Mouse (Mus musculus): ENCODE measurements around the gene Sirt1. TPM values are rescaled to one million over a fixed set of nuclear protein-coding genes. Genes with fewer than 3 reads are reported as not detected.
"Not testable (repeated sequence)": the region's sequence is repeated elsewhere in the genome, so short reads cannot be mapped to it uniquely, and the experiment has no call there.

Sirt1 gene
- total and polyA plus RNA-seq, 3 experiments = 11.5 to 24.7 (median 17.4) TPM

DNA sequence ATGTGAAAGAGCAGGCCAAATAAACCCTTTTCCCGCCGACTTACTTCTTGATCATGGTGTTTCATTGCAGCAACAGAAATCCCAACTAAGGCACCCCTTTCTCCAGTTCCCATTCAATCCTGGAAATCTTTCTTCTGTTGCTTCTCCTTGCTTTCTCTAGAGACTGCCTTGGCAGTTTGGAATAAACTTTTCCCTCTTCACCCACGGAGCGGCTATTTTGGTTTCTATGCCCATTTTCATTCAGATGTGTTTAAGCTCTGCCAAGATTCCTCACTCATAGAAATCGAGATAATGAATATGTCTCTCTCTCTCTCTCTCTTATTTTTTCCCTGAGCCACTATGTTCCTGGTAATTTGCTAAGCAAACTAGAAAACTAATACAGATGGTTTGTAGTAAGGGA is 29.4 kb downstream of the Sirt1 start:
- Histone ChIP-seq H3K79me2 (replicated peaks; ENCODE audit: control insufficient read depth, extremely low read depth, insufficient read depth, poor library complexity, severe bottlenecking) (no peaks in the 10 kb centered on the region), H3K4me1 (ENCODE audit: control insufficient read depth in 1 of 2, insufficient read depth in 2 of 2) (peaks cover 3 to 5% of the 10 kb centered on the region in 2 experiments; a peak in 2 of 4 replicates), H3K27ac (ENCODE audit: insufficient read depth, low read depth) (no peak overlapping the region), H3K4me2 (ENCODE audit: insufficient read depth, low read depth, poor library complexity, severe bottlenecking) (no peak overlapping the region), H3K9me3 (replicated peaks; ENCODE audit: low read length) (peaks cover 10% of the 10 kb centered on the region), H3K4me3 (replicated peaks in 1 of 3; ENCODE audit: low read depth in 2 of 3, low read length in 2 of 3, poor library complexity in 1 of 3) (no peak overlapping the region), H3K27me3 (replicated peaks) (no peaks in the 10 kb centered on the region), H3K36me3 (replicated peaks in 1 of 2; ENCODE audit: control insufficient read depth in 1 of 2, insufficient read depth in 1 of 2, low read length in 1 of 2) (no peaks in the 10 kb centered on the region), H3K9ac (ENCODE audit: insufficient read depth, low read depth) (no peak overlapping the region)
- TF ChIP-seq USF2 (conservative IDR thresholded peaks at IDR 0.05; ENCODE audit: low read depth, low read length) (no peak), MAFK (IDR thresholded peaks at IDR 0.05; ENCODE audit: insufficient replicate concordance, low read length) (no peak), POLR2AphosphoS2 (IDR thresholded peaks at IDR 0.05; ENCODE audit: low read depth, low read length) (no peak), CTCF (conservative IDR thresholded peaks at IDR 0.05 in 1 of 2, IDR thresholded peaks at IDR 0.05 in 1 of 2; ENCODE audit: low read depth in 2 of 2, low read length in 2 of 2) (no peak), BHLHE40 (IDR thresholded peaks at IDR 0.05; ENCODE audit: low read depth, low read length) (no peak), MYC (IDR thresholded peaks at IDR 0.05; ENCODE audit: low read depth, low read length) (no peak), NELFE (IDR thresholded peaks at IDR 0.05; ENCODE audit: low read depth, low read length) (no peak), JUND (conservative IDR thresholded peaks at IDR 0.05; ENCODE audit: low read depth, low read length) (no peak), POLR2A (IDR thresholded peaks at IDR 0.05; ENCODE audit: low read depth, low read length) (no peak), NRF1 (IDR thresholded peaks at IDR 0.05; ENCODE audit: low read depth, low read length) (no peak), RAD21 (IDR thresholded peaks at IDR 0.05; ENCODE audit: low read depth, low read length) (no peak), UBTF (IDR thresholded peaks at IDR 0.05; ENCODE audit: low read depth, low read length) (no peak)
- no peak for DNase-seq (ENCODE audit: extremely low read depth)
- dilution Hi-C loops (cut with MboI; ENCODE audit: extremely low pct_ligation_motif_present, extremely low pct_unique_long_range_greater_than_20kb, low sequenced_read_pairs) = no loop called here
- in situ Hi-C loops (cut with MboI; ENCODE audit: low pct_ligation_motif_present, low pct_unique_long_range_greater_than_20kb, low sequenced_read_pairs) = no loop called here

DNA sequence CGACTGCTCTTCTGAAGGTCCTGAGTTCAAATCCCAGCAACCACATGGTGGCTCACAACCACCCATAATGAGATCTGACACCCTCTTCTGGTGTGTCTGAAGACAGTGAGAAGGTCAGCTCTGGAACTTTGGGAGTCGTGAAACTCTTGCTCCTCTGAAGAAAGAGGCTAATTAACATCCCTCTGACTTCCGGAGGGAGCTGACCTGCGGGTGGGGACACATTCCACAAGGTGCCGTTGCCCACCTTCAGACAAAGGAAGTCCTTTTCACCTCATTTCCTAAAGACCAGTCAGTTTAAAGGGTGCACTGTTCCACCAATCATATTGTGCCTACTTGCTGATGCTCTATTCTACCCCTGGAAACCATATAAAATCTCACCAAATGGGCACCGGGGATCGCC is 30.4 kb downstream of the Sirt1 start:
- H3K4me3 ChIP-seq (replicated peaks in 1 of 3; ENCODE audit: low read depth in 2 of 3, low read length in 2 of 3, poor library complexity in 1 of 3); in situ Hi-C loops (cut with MboI; ENCODE audit: low pct_ligation_motif_present, low pct_unique_long_range_greater_than_20kb, low sequenced_read_pairs); DNase-seq (ENCODE audit: extremely low read depth); H3K36me3 ChIP-seq (replicated peaks in 1 of 2; ENCODE audit: control insufficient read depth in 1 of 2, insufficient read depth in 1 of 2, low read length in 1 of 2); dilution Hi-C loops (cut with MboI; ENCODE audit: extremely low pct_ligation_motif_present, extremely low pct_unique_long_range_greater_than_20kb, low sequenced_read_pairs); H3K4me1 ChIP-seq (ENCODE audit: control insufficient read depth in 1 of 2, insufficient read depth in 2 of 2); H3K79me2 ChIP-seq (replicated peaks; ENCODE audit: control insufficient read depth, extremely low read depth, insufficient read depth, poor library complexity, severe bottlenecking); H3K9me3 ChIP-seq (replicated peaks; ENCODE audit: low read length); H3K27me3 ChIP-seq (replicated peaks); H3K4me2 ChIP-seq (ENCODE audit: insufficient read depth, low read depth, poor library complexity, severe bottlenecking); H3K27ac ChIP-seq (ENCODE audit: insufficient read depth, low read depth); H3K9ac ChIP-seq (ENCODE audit: insufficient read depth, low read depth): not testable (repeated sequence)

DNA sequence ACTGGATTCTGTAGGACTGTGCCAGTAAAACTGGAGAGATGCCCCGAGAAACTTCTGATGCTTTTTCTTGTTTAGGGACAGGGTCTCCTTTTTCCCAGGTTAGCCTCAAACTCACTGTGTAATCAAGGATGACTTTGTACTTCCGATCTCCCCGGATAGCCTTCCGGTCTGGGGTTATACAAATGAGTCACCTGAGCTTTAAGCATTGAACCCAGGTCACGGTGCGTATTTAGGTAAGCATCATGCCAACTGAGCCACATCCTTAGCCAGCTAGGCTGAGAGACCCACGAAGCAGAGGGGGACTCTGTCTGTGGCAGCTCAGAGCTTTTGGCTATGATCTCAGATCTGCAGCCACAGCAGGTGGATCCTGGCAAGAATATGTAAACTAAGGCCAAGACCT is 30.8 kb downstream of the Sirt1 start:
- in situ Hi-C loops (cut with MboI; ENCODE audit: low pct_ligation_motif_present, low pct_unique_long_range_greater_than_20kb, low sequenced_read_pairs) = no loop called here
- dilution Hi-C loops (cut with MboI; ENCODE audit: extremely low pct_ligation_motif_present, extremely low pct_unique_long_range_greater_than_20kb, low sequenced_read_pairs) = no loop called here
- H3K79me2 ChIP-seq (replicated peaks; ENCODE audit: control insufficient read depth, extremely low read depth, insufficient read depth, poor library complexity, severe bottlenecking) = no peaks in the 10 kb centered on the region
- H3K9ac ChIP-seq (ENCODE audit: insufficient read depth, low read depth) = no peak overlapping the region
- no peaks in the 10 kb centered on the region for H3K27me3 ChIP-seq (replicated peaks)
- TF ChIP-seq ETS1 (conservative IDR thresholded peaks at IDR 0.05; ENCODE audit: low read depth, low read length) (no peak), NELFE (IDR thresholded peaks at IDR 0.05; ENCODE audit: low read depth, low read length) (no peak), ZC3H11A (IDR thresholded peaks at IDR 0.05; ENCODE audit: low read depth, low read length) (no peak)
- DNase-seq (ENCODE audit: extremely low read depth) = no peak
- peaks cover 10% of the 10 kb centered on the region for H3K9me3 ChIP-seq (replicated peaks; ENCODE audit: low read length)
- H3K4me3 ChIP-seq (replicated peaks in 1 of 3; ENCODE audit: low read depth in 2 of 3, low read length in 2 of 3, poor library complexity in 1 of 3) = no peak overlapping the region
- peaks cover 3 to 5% of the 10 kb centered on the region in 2 experiments; a peak in 2 of 4 replicates for H3K4me1 ChIP-seq (ENCODE audit: control insufficient read depth in 1 of 2, insufficient read depth in 2 of 2)
- H3K27ac ChIP-seq (ENCODE audit: insufficient read depth, low read depth) = no peak overlapping the region
- no peak overlapping the region for H3K4me2 ChIP-seq (ENCODE audit: insufficient read depth, low read depth, poor library complexity, severe bottlenecking)
- H3K36me3 ChIP-seq (replicated peaks in 1 of 2; ENCODE audit: control insufficient read depth in 1 of 2, insufficient read depth in 1 of 2, low read length in 1 of 2) = no peaks in the 10 kb centered on the region

Measured in CH12.LX (cell line).